Mouse (Mus musculus) neutrophil, adult 5-6 weeks (primary cell): ENCODE measurements around the gene Sh3tc1. TPM values are rescaled to one million over a fixed set of nuclear protein-coding genes. Genes with fewer than 3 reads are reported as not detected.

Experiments used
- ATAC-seq: fragments of 151-379, 151-347 bp; 2 replicates; pipeline ENCODE4 v1.8.0; 2017; ENCODE audit warnings: mild to moderate bottlenecking, moderate TSS enrichment; ENCODE audit not compliant: insufficient number of reproducible peaks, poor library complexity, low FRiP score, severe bottlenecking; ENCODE audit errors: extremely low read depth
- total RNA-seq: library from RNA; stranded (forward); fragments of 200-1000 nt; gene quantifications from 2 replicates; pipeline ENCODE4 v1.2.3, GENCODE M21; 2017

Sh3tc1 gene
- total RNA-seq, 1 experiment from 2014 or later: 11.3 TPM

GRCm38 (mm10) chr5:35728344-35728956 is 11.3 kb downstream of the Sh3tc1 start:
- ATAC-seq: peak; percentile 7; the same call in 1 of the 2 replicates

DNA sequence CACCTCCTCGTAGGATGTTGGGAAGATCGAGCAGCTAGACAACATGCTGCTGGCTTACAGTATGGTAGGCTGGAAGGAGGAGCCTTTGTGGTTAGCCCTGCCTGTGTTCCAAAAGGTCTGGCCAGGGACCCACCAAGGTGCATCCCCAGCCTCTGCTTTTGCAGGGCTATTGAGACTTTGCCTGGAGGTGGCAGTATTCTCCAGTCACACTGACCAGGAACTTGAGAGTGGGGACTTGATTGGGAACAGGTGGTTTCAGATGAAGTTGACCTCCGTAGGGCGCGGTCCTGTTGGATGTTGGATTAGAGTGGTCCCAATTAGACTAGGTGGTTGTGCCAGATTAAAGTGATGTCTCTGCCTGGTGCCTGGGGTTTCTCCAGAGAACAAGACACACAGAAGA is 12.3 kb downstream of the Sh3tc1 start:
- no peak for ATAC-seq

DNA sequence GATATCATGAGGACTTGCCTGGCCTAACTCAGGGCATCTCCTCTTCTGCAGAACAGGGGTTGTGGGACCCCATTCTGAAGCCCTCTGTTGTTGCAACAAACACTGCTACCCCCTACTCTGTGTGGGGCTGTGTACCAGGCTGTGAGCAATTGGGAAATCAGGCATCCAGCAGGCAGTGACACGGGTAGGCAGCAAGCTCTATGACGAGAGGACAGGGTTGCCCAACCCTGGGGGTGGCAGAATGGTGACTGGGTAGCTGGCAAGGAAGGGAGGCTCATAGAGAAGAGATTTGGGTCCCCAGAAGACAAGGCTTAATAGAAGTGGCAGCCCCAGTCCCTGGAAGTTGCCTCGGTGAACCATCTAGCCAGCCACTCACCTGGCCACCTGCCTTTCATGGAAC is 13.9 kb downstream of the Sh3tc1 start:
- no peak for ATAC-seq

DNA sequence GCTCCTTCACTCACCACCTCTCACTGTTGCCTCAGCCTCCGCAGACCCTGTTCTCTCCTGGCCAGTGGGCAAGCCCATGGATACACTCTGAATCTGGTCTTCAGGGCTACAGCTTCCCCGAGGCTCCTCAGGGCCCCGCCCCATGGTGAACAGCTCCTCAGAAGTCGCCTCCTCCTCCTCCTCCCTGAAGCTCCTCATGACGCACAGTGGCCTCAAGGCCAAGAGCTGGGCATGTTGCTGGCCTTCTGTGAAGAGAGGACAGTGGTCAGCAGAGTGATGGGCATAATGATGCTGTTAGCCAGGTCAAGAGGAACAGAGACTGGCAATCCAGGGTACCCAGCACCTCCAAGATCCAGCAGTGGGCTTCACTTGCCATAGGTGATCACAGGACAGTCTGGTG is 15.9 kb downstream of the Sh3tc1 start:
- ATAC-seq: no peak

GRCm38 (mm10) chr5:35722654-35723053 is 17.1 kb downstream of the Sh3tc1 start:
- no peak for ATAC-seq

DNA sequence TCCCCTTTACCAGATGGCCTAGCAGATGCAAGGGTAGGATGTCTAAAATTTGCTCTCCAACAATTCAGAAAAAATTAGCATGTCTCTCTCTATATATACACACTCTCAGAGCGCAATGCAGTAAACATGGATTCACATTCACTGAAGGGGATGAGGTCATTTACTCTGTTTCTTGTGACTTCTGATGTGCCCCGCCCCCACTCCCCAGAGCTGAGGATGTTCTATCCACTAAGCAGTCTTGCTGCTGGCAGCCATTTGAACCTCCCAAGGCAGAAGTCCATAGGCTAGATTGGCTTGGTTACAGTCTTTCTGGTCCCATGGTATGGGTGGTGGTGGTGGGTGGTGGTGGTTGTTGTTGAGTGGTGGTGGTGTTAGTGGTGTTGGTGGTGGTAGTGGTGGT is 17.9 kb downstream of the Sh3tc1 start:
- no peak for ATAC-seq

GRCm38 (mm10) chr5:35719880-35720279 is 19.9 kb downstream of the Sh3tc1 start:
- ATAC-seq: no peak

DNA sequence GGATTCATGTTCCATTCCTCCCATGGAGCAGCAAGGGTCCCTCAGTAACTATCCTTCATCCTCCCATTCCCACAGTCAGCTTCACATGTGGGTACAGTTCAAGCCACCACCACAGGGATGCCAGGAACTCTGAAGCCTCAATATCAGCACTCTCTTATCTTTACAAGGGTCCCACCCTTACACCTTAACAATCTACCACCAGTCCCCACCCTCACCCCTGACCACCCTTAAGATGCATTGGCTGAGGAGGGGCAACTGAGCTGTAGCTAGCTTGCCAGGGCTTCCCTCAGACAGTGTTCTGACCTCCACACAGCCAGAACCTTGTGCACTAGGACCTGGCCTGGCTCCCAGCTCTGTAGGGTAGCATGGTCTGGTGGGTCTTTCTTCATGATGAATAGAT is 20.4 kb downstream of the Sh3tc1 start:
- no peak for ATAC-seq

DNA sequence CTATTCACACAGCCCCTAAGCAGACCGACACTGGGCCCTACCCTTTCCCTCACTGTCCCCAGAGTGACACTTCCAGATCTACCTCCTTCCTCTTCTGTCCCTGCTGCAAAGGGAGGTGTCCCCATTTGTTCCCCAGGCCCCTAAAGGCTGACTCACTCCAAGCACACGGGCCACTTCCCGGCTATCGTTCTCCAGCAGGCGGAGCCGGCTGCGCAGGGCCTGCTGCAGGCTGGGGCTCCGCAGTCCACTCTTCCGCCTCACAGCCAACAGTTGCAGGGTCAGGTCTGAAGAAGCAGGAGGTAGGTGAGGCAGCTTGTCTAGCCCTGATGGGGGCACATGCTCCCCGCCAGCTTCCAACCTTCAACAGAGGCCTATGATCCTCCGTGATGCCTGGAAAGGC is 21.0 kb downstream of the Sh3tc1 start:
- ATAC-seq: no peak

GRCm38 (mm10) chr5:35717946-35718345 is 21.8 kb downstream of the Sh3tc1 start:
- ATAC-seq: no peak

DNA sequence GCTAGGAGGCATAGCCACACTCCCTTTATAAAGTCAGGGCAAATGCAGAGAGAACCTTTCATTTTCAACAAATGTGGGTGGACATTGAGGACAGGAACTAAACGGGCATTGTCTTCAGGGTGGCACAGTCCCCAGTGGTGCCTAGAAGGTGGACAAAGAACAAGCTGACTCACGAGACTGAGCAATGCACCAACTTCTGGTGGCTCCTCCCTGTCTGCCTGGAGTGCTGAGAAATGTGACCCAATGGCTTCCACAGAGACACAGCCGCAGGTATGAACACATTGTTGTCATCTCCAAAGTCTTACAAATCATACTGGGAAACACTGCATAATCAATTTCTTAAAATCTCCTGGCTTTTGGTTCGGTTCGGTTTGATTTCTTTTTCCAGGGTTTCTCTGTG is 22.3 kb downstream of the Sh3tc1 start:
- ATAC-seq: no peak

DNA sequence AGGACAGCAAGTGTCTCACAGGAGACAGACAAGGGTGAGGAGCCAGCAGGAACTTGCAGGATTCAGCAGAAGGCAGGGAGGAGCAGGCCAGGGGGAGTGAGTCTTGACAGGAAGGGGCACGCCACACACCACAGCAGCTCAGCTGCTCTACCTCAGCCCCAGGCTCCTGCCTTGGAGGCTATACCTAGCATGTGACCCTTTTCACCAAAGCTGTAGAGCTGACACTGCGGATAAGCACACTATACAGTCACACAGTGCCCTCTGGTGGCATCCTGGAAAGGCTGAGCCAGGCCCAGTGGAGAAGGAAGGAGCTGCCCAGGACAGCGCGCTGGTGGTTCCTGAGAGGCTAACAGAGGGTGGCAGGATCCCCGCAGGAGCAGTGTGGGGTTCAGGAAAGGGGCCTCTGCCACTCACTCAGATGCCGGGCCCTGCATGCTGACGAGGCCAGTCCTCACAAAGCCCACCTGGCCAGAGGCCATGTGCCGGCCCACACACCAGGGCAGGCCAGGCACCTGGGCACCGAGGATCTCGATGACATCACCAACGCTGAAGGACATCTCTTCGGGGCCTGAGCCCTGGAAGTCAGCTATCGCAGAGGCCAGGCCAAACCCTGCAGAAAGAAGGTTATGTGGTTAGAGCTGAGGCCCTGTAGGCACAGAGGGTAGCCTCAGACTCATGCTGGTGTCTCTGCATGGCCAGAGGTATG is 26.0 kb downstream of the Sh3tc1 start:
- no peak for ATAC-seq

GRCm38 (mm10) chr5:35712517-35712916 is 27.3 kb downstream of the Sh3tc1 start:
- ATAC-seq: no peak

- no peak for ATAC-seq
These were observed 28.9 kb downstream of the Sh3tc1 start for GRCm38 (mm10) chr5:35710931-35711330.

- ATAC-seq: no peak
These were observed 29.3 kb downstream of the Sh3tc1 start for GRCm38 (mm10) chr5:35710481-35710880.

GRCm38 (mm10) chr5:35705411-35705810 is 34.4 kb downstream of the Sh3tc1 start:
- no peak for ATAC-seq

GRCm38 (mm10) chr5:35703814-35704213 is 36.0 kb downstream of the Sh3tc1 start:
- ATAC-seq: no peak

DNA sequence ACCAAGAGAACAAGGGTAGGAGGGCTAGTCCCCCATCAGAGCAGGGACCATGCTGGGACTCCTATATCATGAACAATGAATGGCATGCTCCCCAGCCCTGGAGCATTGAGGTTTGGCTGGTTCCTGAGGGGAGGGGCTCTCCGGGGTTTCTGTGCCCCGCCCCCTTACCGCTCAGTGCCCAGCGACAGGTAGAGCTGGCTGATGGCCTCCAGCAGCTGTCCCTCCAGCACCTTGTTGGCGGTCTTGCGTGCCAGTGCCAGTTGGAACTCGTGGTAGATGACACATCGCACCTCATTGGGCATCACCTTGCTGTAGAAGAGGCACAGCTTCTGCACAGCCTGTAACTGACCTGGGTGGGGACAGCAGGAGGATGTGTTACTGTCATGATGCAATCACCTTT is 36.6 kb downstream of the Sh3tc1 start:
- no peak for ATAC-seq

DNA sequence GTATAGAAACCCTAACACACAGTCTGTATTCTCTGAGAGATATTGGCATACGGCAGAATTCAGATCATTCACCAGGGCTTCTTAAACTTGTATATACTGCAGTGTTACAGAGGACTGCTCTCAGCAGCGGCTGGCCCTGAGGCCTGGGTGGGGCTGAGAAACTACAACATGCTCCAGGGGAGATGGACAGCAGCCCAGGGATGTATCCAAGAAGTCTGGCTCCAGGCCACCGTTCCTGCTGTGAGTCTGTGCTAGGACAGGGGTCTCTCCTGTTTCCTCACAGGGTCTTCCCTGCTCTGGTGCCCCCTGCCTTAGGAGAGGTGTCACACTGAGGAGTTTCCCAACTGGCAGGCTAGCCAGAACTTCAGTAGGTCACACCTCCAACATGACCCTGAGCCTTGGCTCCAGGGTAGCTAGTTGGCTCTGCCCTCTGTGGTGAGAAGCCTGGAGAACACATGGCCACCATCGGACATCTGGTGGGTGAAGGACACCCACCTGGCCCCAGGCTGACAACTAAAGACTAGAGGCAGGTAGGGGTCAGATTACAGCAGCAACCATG is 37.1 kb downstream of the Sh3tc1 start:
- ATAC-seq: no peak

- peak; percentile 20; the same call in 1 of the 2 replicates for ATAC-seq
These were observed 38.7 kb downstream of the Sh3tc1 start for GRCm38 (mm10) chr5:35701042-35701441.
